Mouse (Mus musculus) ES-CJ7 (cell line): ENCODE results near the gene Id1.

Experiments
- DNase-seq: peaks from one replicate; pipeline ENCODE4 v3.0.0; 2011; ENCODE audit warnings: low read depth, low spot score

Id1 gene

DNA sequence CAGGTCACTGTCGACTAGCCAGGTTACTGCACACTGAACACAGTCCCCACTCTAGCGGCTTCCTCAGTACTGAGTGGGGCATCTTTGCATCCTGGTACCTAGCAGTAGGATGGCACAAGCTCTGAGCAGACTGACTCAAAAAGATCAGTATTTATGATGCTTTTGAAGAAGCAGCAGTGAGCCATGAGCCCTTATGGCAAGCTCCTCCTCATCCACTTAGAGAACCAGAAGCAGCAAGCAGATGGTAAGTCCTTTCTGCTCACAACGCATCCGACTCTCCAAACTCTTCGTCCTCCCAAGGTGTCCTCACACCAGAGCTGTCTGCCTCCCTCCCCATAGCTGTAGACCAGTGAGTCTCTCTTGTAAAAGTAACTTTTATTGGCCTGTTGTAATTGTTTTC, 47.2 kb downstream of the Id1 start:
- no peak for DNase-seq

DNA sequence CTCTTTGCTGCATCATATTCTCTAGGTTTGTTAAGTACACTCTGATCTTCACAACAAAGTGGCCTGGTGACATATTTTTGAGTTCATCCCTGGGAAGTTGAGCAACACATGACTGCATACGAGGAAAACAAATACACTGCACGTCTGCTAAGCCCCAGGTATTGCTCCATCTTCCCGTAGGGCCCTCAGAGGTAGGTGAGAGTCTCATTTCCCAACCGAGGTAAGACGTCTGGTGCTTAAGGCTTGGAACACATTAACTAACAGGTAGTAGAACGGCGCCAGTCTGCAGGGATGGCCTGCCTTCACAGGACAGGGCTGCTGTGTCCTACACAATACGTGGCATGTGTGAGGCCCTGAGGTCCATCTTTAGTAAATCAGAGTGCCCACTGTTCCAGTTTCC, 48.6 kb downstream of the Id1 start:
- DNase-seq = no peak

DNA sequence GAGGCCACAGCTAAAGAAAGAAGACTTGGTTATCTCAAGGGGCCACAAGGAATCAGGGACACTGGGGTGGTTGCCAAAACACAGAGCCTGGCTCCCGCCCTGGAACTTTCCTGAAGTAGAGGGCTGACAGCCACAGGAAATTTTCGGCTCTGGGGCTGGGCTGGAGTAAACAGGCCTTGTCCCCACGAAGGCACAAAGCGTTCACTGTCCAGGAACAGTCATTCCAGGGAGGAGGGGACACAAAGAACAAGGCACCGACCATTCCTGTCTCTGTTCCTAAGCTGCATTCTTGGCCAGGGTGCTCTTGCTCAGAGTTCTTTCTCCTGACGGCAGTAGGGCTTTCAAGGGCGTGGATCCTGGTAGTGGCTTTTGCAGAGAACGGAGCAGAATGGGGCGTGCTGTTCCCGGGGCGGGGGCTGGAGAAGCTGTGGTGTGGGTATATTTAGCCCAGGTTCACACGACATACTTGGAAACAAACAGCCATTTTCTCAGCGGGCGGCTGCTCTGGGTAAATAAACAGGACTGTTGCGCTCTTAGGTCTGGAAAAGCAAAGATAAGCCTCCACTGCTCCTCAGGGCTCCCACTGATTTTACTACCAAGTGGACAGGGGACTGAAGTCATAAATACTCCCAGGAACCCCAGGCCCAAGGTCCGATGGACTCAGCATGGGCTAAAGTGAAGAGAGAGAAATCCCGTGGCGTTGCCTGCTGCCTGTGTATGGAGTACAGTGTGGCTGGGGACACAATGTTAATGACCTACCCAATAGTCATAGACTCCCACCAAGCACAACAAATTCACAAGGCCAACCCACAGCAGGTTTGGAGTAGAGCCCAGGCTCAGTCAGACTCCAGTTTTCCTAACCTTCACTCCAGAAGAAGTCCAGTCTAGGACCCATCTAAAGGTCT, 49.6 kb downstream of the Id1 start:
- DNase-seq = no peak
